Comparison of ENCODE assay signal across 16 mouse cellular contexts in the genomic region with DNA sequence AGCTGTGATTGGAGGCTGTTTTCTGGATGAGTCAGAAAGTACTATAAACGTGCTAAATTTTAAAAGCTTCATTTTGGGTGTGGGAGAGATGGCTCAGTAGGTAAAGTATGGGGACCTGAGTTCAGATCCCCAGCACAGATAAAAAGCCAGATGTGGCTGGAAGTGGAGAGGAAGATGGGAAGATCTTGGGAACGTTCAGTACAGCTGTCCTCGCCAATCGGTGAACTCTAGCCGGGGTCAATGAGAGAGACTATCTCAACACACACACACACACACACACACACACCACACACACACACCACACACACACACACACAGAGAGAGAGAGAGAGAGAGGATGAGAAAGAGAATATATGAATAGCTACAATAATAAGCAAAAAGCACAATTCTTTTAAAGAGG.
"Had no signal": no experiment of that assay in that cellular context is flagged by ENCODE, and none has a peak within 500 bp of the region (broad histone marks: within the 10 kb centered on the region; RNA-seq: fewer than 3 reads in every experiment).

No protein-coding gene starts in this region.

- H3K4me2 ChIP-seq: neural tube, embryonic 12.5 days; neural tube, embryonic 13.5 days; stomach, embryonic 15.5 days had no signal

- H3K36me3 ChIP-seq: neural tube, embryonic 12.5 days; neural tube, embryonic 13.5 days; stomach, embryonic 15.5 days had no signal

- H3K4me3 ChIP-seq: neural tube, embryonic 12.5 days; neural tube, embryonic 13.5 days; stomach, embryonic 15.5 days had no signal

- H3K27ac ChIP-seq: neural tube, embryonic 12.5 days; neural tube, embryonic 13.5 days; stomach, embryonic 15.5 days; stomach, postnatal 0 days had no signal

- H3K27me3 ChIP-seq: neural tube, embryonic 12.5 days; neural tube, embryonic 13.5 days; stomach, embryonic 15.5 days had no signal

- H3K9me3 ChIP-seq: neural tube, embryonic 12.5 days; neural tube, embryonic 13.5 days; stomach, embryonic 15.5 days had no signal

- DNase-seq: retina, postnatal 1 day; right cerebral cortex, adult 18-20 months; right cerebral cortex, postnatal 14 days; right cerebral cortex, postnatal 25 days; right cerebral cortex, postnatal 4 days; spleen, adult 18-20 months; thymus, adult 18-20 months; thymus, adult 2 months; thymus, postnatal 14 days; thymus, postnatal 25 days; thymus, postnatal 36 days; thymus, postnatal 4 days had no signal

- H3K4me1 ChIP-seq: neural tube, embryonic 12.5 days; neural tube, embryonic 13.5 days had no signal

- H3K9ac ChIP-seq: neural tube, embryonic 12.5 days; neural tube, embryonic 13.5 days; stomach, embryonic 15.5 days had no signal
